Mouse (Mus musculus) liver, embryonic 15.5 days (tissue): ENCODE results near the gene Krtap1-3. TPM values are rescaled to one million over a fixed set of nuclear protein-coding genes. Genes with fewer than 3 reads are reported as not detected.

ENCODE experiments used
- ATAC-seq: fragments of 200-750 bp; cut with Nextera tagmentation; 2 replicates; pipeline ENCODE4 v1.8.0; 2017; ENCODE audit warnings: moderate number of reproducible peaks, mild to moderate bottlenecking, moderate library complexity; ENCODE audit not compliant: insufficient read depth
- H3K27ac ChIP-seq: fragments of 300-500 bp; sonication (generic); replicated peaks from 2 replicates; pipeline ENCODE4 v1.5.1; 2015; ENCODE audit warnings: mild to moderate bottlenecking, inconsistent platforms
- H3K27me3 ChIP-seq: fragments of 300-500 bp; sonication (generic); 2 replicates; pipeline ENCODE4 v1.6.1; 2015; ENCODE audit warnings: mild to moderate bottlenecking, inconsistent platforms
- H3K36me3 ChIP-seq: fragments of 300-500 bp; sonication (generic); replicated peaks from 2 replicates; pipeline ENCODE4 v1.6.1; 2015; ENCODE audit warnings: moderate library complexity, mild to moderate bottlenecking, inconsistent platforms
- H3K4me1 ChIP-seq: fragments of 300-500 bp; sonication (generic); replicated peaks from 2 replicates; pipeline ENCODE4 v1.6.1; 2015; ENCODE audit warnings: inconsistent platforms
- H3K4me2 ChIP-seq: fragments of 300-500 bp; sonication (generic); 2 replicates; pipeline ENCODE4 v1.6.1; 2015; ENCODE audit warnings: moderate library complexity, mild to moderate bottlenecking, inconsistent platforms
- H3K4me3 ChIP-seq: fragments of 300-500 bp; sonication (generic); replicated peaks from 2 replicates; pipeline ENCODE4 v1.5.1; 2015; ENCODE audit warnings: mild to moderate bottlenecking, inconsistent platforms
- H3K9ac ChIP-seq: fragments of 300-500 bp; sonication (generic); 2 replicates; pipeline ENCODE4 v1.6.1; 2015; ENCODE audit warnings: moderate library complexity, mild to moderate bottlenecking, inconsistent platforms
- H3K9me3 ChIP-seq: fragments of 300-500 bp; sonication (generic); replicated peaks from 2 replicates; pipeline ENCODE4 v1.6.1; 2016; ENCODE audit warnings: inconsistent platforms
- WGBS: fragments of 180-500 bp; shearing (Covaris S2); methylation state at CpG from one replicate; pipeline ENCODE4 v1.1.7; 2015; ENCODE audit warnings: mixed read lengths; ENCODE audit not compliant: insufficient replicate concordance; 5-methylcytosine and 5-hydroxymethylcytosine counted together
- polyA plus RNA-seq: library from polyadenylated mRNA; unstranded; fragments of >200 nt; fragmentation: Nextera tagmentation; extraction: Ambion mirVana; gene quantifications from 2 replicates; pipeline ENCODE4 v1.2.1, GENCODE M21; 2015

Gene Krtap1-3
- polyA plus RNA-seq, 1 experiment from 2014 or later: not detected

- Histone ChIP-seq H3K36me3 (no peaks in the 10 kb centered on the region), H3K4me3 (no peak overlapping the region), H3K9ac (no peak overlapping the region), H3K9me3 (no peaks in the 10 kb centered on the region), H3K27ac (no peak overlapping the region), H3K4me2 (no peak overlapping the region), H3K4me1 (no peaks in the 10 kb centered on the region), H3K27me3 (no peaks in the 10 kb centered on the region)
- 60% methylated on average over 3 of the region's 3 CpGs for WGBS
- ATAC-seq: no peak
Observed at GRCm38 (mm10) chr11:99557976-99558745, 33.0 kb downstream of the Krtap1-3 start.

- H3K4me3 ChIP-seq: no peak within 1 kb of the TSS
- H3K27me3 ChIP-seq: no peaks in the 10 kb centered on the region
- H3K36me3 ChIP-seq: no peaks in the 10 kb centered on the region
- no peaks in the 10 kb centered on the region for H3K9me3 ChIP-seq
- H3K9ac ChIP-seq: no peak within 1 kb of the TSS
- ATAC-seq: no peak
- H3K27ac ChIP-seq: no peak within 1 kb of the TSS
- WGBS: 69% methylated on average over 2 of the region's 2 CpGs
- H3K4me2 ChIP-seq: no peak within 1 kb of the TSS
- H3K4me1 ChIP-seq: no peaks in the 10 kb centered on the region
Observed at GRCm38 (mm10) chr11:99556753-99557152, 34.4 kb downstream of the Krtap1-3 start, which contains the start of gene Krtap3-2. Gene Krtap3-2, minus strand, starts transcription at chr11:99556853.

- Histone ChIP-seq H3K9ac (no peak overlapping the region), H3K4me1 (no peaks in the 10 kb centered on the region), H3K36me3 (no peaks in the 10 kb centered on the region), H3K27ac (no peak overlapping the region), H3K4me2 (no peak overlapping the region), H3K27me3 (no peaks in the 10 kb centered on the region), H3K9me3 (no peaks in the 10 kb centered on the region), H3K4me3 (no peak overlapping the region)
- 61% methylated on average over 2 of the region's 2 CpGs for WGBS
- no peak for ATAC-seq
Observed at GRCm38 (mm10) chr11:99556195-99556594, 34.9 kb downstream of the Krtap1-3 start.

GRCm38 (mm10) chr11:99550765-99551164 lies 40.4 kb downstream of the Krtap1-3 start, which contains the start of gene Krtap3-3:
Gene Krtap3-3, minus strand, starts transcription at chr11:99550865.
- H3K9me3 ChIP-seq: no peaks in the 10 kb centered on the region
- no peak for ATAC-seq
- H3K4me3 ChIP-seq: no peak within 1 kb of the TSS
- H3K9ac ChIP-seq: no peak within 1 kb of the TSS
- no peaks in the 10 kb centered on the region for H3K4me1 ChIP-seq
- WGBS: 35% methylated on average over 4 of the region's 4 CpGs
- H3K36me3 ChIP-seq: no peaks in the 10 kb centered on the region
- H3K4me2 ChIP-seq: no peak within 1 kb of the TSS
- no peaks in the 10 kb centered on the region for H3K27me3 ChIP-seq
- no peak within 1 kb of the TSS for H3K27ac ChIP-seq

GRCm38 (mm10) chr11:99547892-99548291 lies 43.2 kb downstream of the Krtap1-3 start:
- no peak overlapping the region for H3K4me2 ChIP-seq
- ATAC-seq: no peak
- no peaks in the 10 kb centered on the region for H3K27me3 ChIP-seq
- H3K9me3 ChIP-seq: no peaks in the 10 kb centered on the region
- H3K36me3 ChIP-seq: no peaks in the 10 kb centered on the region
- no peak overlapping the region for H3K9ac ChIP-seq
- H3K4me3 ChIP-seq: no peak overlapping the region
- no peak overlapping the region for H3K27ac ChIP-seq
- no peaks in the 10 kb centered on the region for H3K4me1 ChIP-seq

Other genes with a start within 250 kb of the Krtap1-3 start
- not detected in 2 replicates for gene Krt27, start 240.2 kb downstream of the Krtap1-3 start, polyA plus RNA-seq
- not detected in 2 replicates for gene Krt28, start 216.4 kb downstream of the Krtap1-3 start, polyA plus RNA-seq
- gene Krt10, start 202.0 kb downstream of the Krtap1-3 start, polyA plus RNA-seq: 2.1 and 3.1 TPM in 2 replicates
- not detected in 2 replicates for gene Krt12, start 169.1 kb downstream of the Krtap1-3 start, polyA plus RNA-seq
- gene Krt20, start 153.2 kb downstream of the Krtap1-3 start, polyA plus RNA-seq: 33.2 and 34.0 TPM in 2 replicates
- 1.0 and 1.2 TPM in 2 replicates for gene Krt23, start 98.2 kb downstream of the Krtap1-3 start, polyA plus RNA-seq
- gene Krt39, start 70.0 kb downstream of the Krtap1-3 start, polyA plus RNA-seq: not detected in 2 replicates
- gene Krt40, start 48.2 kb downstream of the Krtap1-3 start, polyA plus RNA-seq: not detected in 2 replicates
- gene Krtap3-3, start 40.5 kb downstream of the Krtap1-3 start, polyA plus RNA-seq: not detected in 2 replicates
- gene Krtap3-2, start 34.5 kb downstream of the Krtap1-3 start, polyA plus RNA-seq: not detected in 2 replicates
- gene Gm11939, start 31.9 kb downstream of the Krtap1-3 start, polyA plus RNA-seq: not detected in 2 replicates
- not detected in 2 replicates for gene Krtap3-1, start 24.7 kb downstream of the Krtap1-3 start, polyA plus RNA-seq
- not detected in 2 replicates for gene Krtap1-5, start 10.3 kb downstream of the Krtap1-3 start, polyA plus RNA-seq
- gene Krtap1-4, start 7.7 kb downstream of the Krtap1-3 start, polyA plus RNA-seq: not detected in 2 replicates
- not detected in 2 replicates for gene Krtap9-3, start 6.8 kb upstream of the Krtap1-3 start, polyA plus RNA-seq
- gene Gm11938, start 12.0 kb upstream of the Krtap1-3 start, polyA plus RNA-seq: not detected in 2 replicates
- gene Gm11937, start 18.9 kb upstream of the Krtap1-3 start, polyA plus RNA-seq: not detected in 2 replicates
- gene Krtap2-4, start 23.5 kb upstream of the Krtap1-3 start, polyA plus RNA-seq: not detected in 2 replicates
- not detected in 2 replicates for gene Gm11562, start 29.1 kb upstream of the Krtap1-3 start, polyA plus RNA-seq
- gene Krtap4-1, start 36.9 kb upstream of the Krtap1-3 start, polyA plus RNA-seq: not detected in 2 replicates
- gene Krtap4-2, start 43.7 kb upstream of the Krtap1-3 start, polyA plus RNA-seq: not detected in 2 replicates
- gene Krtap4-7, start 52.8 kb upstream of the Krtap1-3 start, polyA plus RNA-seq: not detected in 2 replicates
- gene Gm11555, start 58.9 kb upstream of the Krtap1-3 start, polyA plus RNA-seq: not detected in 2 replicates
- gene Gm11563, start 67.6 kb upstream of the Krtap1-3 start, polyA plus RNA-seq: not detected in 2 replicates
- gene Krtap4-6, start 74.6 kb upstream of the Krtap1-3 start, polyA plus RNA-seq: not detected in 2 replicates
- gene Gm14190, start 99.4 kb upstream of the Krtap1-3 start, polyA plus RNA-seq: not detected in 2 replicates
- not detected in 2 replicates for gene Gm14180, start 143.0 kb upstream of the Krtap1-3 start, polyA plus RNA-seq
- not detected in 2 replicates for gene Gm11595, start 181.6 kb upstream of the Krtap1-3 start, polyA plus RNA-seq
- gene Krtap4-8, start 189.4 kb upstream of the Krtap1-3 start, polyA plus RNA-seq: not detected in 2 replicates
- not detected in 2 replicates for gene Krtap4-9, start 193.9 kb upstream of the Krtap1-3 start, polyA plus RNA-seq
- not detected in 2 replicates for gene Gm11596, start 202.1 kb upstream of the Krtap1-3 start, polyA plus RNA-seq
- not detected in 2 replicates for gene Gm11569, start 207.6 kb upstream of the Krtap1-3 start, polyA plus RNA-seq
- not detected in 2 replicates for gene Gm11554, start 213.1 kb upstream of the Krtap1-3 start, polyA plus RNA-seq
- not detected in 2 replicates for gene Krtap4-13, start 218.6 kb upstream of the Krtap1-3 start, polyA plus RNA-seq
- not detected in 2 replicates for gene Gm11564, start 224.3 kb upstream of the Krtap1-3 start, polyA plus RNA-seq
- not detected in 2 replicates for gene 2300003K06Rik, start 246.7 kb upstream of the Krtap1-3 start, polyA plus RNA-seq